Mouse (Mus musculus) left cerebral cortex, adult 2 months (tissue): Measurements from ENCODE around the gene Paqr5. TPM values are rescaled to one million over a fixed set of nuclear protein-coding genes. Genes with fewer than 3 reads are reported as not detected.
A peak's percentile ranks its signal among the peaks of the same experiment; 100 is the strongest.

Source experiments
- DNase-seq, 2 experiments: peaks; one replicate each; pipeline ENCODE4 v3.0.0; 2021 to 2022; ENCODE audit warnings: low spot score in 2 of 2, mixed read lengths in 1 of 2; ENCODE audit errors: extremely low spot score in 1 of 2
- H3K27ac ChIP-seq: fragments of 200-600 bp; 2 replicates; pipeline ENCODE4 v1.8.1; 2022
- H3K4me3 ChIP-seq: fragments of 200-600 bp; 2 replicates; pipeline ENCODE4 v1.8.1; 2022
- CTCF ChIP-seq: fragments of 200-600 bp; IDR thresholded peaks from 2 replicates; pipeline ENCODE4 v1.8.1; 2022; ENCODE audit warnings: antibody characterized with exemption, mild to moderate bottlenecking, moderate library complexity
- intact Hi-C: fragments of 180-260 bp; cut with DNase I; formaldehyde crosslinking; loops from one replicate; pipeline ENCODE4 v1.15.1; 2025
- long read RNA-seq, 2 experiments: library from polyadenylated mRNA; stranded (forward); transcript quantifications; one replicate each; pipeline ENCODE4 v2.0.0; 2021; ENCODE audit warnings: borderline mapping rate in 2 of 2
- total RNA-seq, 2 experiments: library from RNA; stranded (reverse); gene quantifications; 2 replicates each; pipeline ENCODE4 v1.2.3; 2021

Gene Paqr5
- 1 to 10 TPM; 3.6 to 4.1 TPM for total RNA-seq
- long read RNA-seq, experiment 1, partial matches to known transcripts, result 5 of 12 reads
- long read RNA-seq, experiment 1, other reads (novel, unspliced or antisense), result 3 of 12 reads
- long read RNA-seq, experiment 2, partial matches to known transcripts, result 2 of 4 reads
- long read RNA-seq, experiment 2, other reads (novel, unspliced or antisense), result 1 of 4 reads

DNA sequence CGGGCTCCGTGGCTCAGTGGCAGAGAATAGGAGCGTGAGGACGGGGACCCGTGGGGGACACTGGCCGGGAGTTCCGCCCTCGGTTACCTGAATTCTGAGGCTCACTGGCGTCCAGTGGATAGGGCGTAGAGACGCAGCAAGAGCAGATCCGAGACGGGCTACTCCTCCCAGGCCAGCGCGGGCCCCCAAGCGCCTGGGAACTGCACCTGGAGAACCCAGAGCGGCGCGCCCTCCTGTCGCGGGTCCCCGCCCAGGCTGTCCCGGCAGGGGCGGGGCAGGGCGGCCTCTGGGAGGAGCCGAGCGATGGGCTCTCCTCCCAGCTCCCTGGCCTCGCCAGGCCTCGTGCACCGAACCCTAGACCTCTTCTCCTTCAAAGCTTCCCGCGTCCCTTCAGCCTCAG, at the start of gene Paqr5:
Gene Paqr5 (minus strand): TSS at position 257 of the 400 bp plus-strand sequence.
- no peak for TF ChIP-seq CTCF
- intact Hi-C loops, result no loop called here
- peak within 1 kb of the TSS; percentile 58 for H3K27ac ChIP-seq

DNA sequence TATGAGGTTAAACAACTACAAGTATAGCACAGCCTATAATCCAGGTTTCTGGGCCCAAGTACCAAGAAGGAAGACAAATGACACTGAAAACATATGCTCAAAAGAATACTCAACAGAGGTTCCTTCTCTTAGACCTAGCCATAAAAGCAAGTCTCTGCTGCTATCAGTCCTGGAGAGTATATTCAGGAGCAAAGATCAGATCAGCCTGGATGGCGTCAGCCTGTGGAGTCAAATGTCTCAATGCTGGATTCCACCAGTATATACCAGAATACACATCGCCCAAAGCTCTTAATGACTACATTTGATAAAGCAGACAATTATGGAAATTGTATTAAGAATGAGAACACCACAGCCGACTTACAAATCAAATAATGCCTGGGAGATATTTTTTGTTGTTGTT, 35.6 kb upstream of the Paqr5 start:
- Histone ChIP-seq H3K27ac (no peak overlapping the region), H3K4me3 (no peak overlapping the region)
- DNase-seq, result no peak
- intact Hi-C loops, result no loop called here
- no peak for TF ChIP-seq CTCF

More for the DNA sequence above, at the start of gene Paqr5:
- no peak for DNase-seq
- H3K4me3 ChIP-seq, result peak within 1 kb of the TSS; percentile 34

DNA sequence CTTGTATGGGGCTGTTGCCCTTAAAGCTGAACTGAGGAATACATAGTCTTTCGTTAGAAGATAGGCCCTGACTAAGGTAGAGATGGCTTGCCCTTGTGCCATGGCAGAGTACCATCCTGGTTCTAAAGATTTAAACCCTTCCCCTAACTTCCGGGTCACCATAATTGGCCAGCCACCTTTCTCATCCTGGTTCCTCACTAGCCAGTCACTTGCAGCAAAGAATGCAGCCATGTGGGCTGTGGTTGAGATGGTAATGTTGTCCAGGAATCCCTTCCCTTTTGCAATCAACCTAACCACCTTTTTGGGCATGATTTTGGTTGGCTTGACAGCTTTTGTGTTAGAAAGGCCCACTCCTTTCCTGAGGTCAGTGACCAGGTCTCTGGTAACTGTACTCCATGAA, 33.8 kb upstream of the Paqr5 start:
- no peak for TF ChIP-seq CTCF
- intact Hi-C loops, result no loop called here
- DNase-seq, result no peak
- Histone ChIP-seq H3K4me3 (no peak overlapping the region), H3K27ac (no peak overlapping the region)

- no peak for TF ChIP-seq CTCF
- DNase-seq, result no peak
- intact Hi-C loops, result no loop called here
- no peak overlapping the region for H3K27ac ChIP-seq
- H3K4me3 ChIP-seq, result no peak overlapping the region
Observed at GRCm38 (mm10) chr9:62059941-62060340, 33.3 kb upstream of the Paqr5 start.

DNA sequence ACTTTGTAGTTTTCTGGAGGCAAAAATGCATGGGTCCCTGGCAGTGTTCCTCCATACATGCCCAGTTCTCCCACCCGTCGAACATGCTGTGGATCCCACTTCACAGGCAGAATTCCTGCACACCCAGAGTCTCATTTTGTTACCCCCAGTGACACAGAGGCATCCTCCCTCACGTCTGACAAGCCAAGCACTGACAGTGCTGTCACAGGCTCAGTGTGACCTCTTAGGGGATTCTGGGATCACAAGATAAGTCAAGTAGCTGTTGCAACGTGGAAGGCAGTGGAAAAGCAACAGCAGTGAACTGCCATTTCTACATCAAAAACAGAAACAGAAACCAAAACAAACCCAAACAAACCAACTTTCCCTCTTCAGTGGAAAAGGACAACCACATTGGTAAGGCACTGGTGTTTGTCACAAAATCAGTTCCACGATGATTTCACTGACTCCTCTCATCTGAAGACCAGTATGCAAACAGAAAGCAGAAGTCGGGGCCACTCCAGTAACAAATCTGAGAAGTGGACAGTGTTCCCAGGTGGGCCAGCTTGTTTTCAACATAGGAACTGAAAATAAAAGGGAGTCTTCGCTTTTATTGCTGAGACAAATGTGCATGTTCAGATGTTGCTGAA, 31.3 kb upstream of the Paqr5 start:
- intact Hi-C loops, result no loop called here
- no peak overlapping the region for H3K4me3 ChIP-seq
- no peak for TF ChIP-seq CTCF
- no peak overlapping the region for H3K27ac ChIP-seq
- DNase-seq, result no peak

GRCm38 (mm10) chr9:62056206-62056605, 29.6 kb upstream of the Paqr5 start:
- intact Hi-C loops, result no loop called here
- no peak overlapping the region for H3K4me3 ChIP-seq
- DNase-seq, result no peak
- H3K27ac ChIP-seq, result no peak overlapping the region
- TF ChIP-seq CTCF, result no peak

GRCm38 (mm10) chr9:62050801-62051200, 24.1 kb upstream of the Paqr5 start:
- intact Hi-C loops, result no loop called here

DNA sequence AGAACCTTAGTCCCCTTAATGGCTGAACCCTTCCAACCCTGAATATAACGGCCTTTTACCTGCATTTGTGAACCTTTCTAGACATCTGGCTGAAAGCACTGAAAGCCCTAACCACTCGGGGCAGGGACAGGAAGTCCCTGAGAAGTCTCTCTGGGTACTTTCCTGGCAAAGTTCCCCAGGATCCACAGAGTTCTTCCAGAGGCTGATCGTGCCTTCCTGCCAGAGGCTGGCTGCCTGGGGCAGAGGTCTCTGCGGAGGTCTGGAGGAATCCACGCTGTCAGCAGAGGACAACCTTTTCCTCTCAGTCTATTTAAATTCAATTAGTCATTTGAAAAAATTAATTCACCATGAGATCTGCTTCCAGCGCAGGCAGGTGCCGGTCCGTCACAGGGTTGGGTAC, 22.5 kb upstream of the Paqr5 start:
- no peak overlapping the region for H3K27ac ChIP-seq
- TF ChIP-seq CTCF, result no peak
- H3K4me3 ChIP-seq, result no peak overlapping the region
- intact Hi-C loops, result loop anchor here (10.0 kb wide), 1 partner anchor 506 kb away; no protein-coding TSS in a partner anchor
- DNase-seq, result no peak

More at GRCm38 (mm10) chr9:62050801-62051200, 24.1 kb upstream of the Paqr5 start:
- peak; percentile 72 for TF ChIP-seq CTCF
- Histone ChIP-seq H3K4me3 (no peak overlapping the region), H3K27ac (no peak overlapping the region)
- DNase-seq, result no peak

DNA sequence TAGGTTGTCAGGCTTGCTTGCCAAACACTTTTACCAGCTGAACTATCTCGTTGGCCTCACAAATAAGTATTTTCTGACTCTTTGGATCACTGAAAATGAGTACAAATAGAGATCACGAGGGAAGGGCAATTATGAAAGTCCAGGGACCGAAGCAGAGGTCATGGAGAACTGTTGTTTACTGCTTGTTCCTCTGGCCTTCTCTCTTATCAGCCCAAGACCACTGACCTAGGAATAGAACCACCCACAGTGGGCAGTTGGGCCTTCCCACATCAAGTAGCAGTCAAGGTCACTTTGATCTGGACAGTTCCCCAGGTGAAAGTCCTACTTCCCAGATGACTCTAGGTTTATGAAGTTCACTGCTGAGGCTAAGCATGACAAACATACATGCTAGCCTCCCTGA, 15.5 kb upstream of the Paqr5 start:
- no peak for TF ChIP-seq CTCF
- no peak overlapping the region for H3K27ac ChIP-seq
- H3K4me3 ChIP-seq, result no peak overlapping the region
- DNase-seq, result no peak
- intact Hi-C loops, result loop anchor here (5.0 to 10.0 kb wide), 3 partner anchors 75 to 513 kb away; partner anchors contain the start of gene Glce

GRCm38 (mm10) chr9:62040008-62040608, 13.5 kb upstream of the Paqr5 start:
- H3K4me3 ChIP-seq, result 0 out of 2 replicates have a peak overlapping the region, but pooled peaks have one; percentile 9
- peak; percentile 88 for TF ChIP-seq CTCF
- no peak overlapping the region for H3K27ac ChIP-seq
- peak; percentile 88 to 91 for DNase-seq
- intact Hi-C loops, result loop anchor here (1.0 to 10.0 kb wide), 4 partner anchors 73 to 515 kb away; partner anchors contain the start of gene Glce

- intact Hi-C loops, result loop anchor here (5.0 kb wide), 1 partner anchor 96 kb away; no protein-coding TSS in a partner anchor
- DNase-seq, result no peak
- TF ChIP-seq CTCF, result no peak
Observed at GRCm38 (mm10) chr9:62035806-62036205, 9.2 kb upstream of the Paqr5 start.

GRCm38 (mm10) chr9:62032206-62032605, 5.5 kb upstream of the Paqr5 start:
- DNase-seq, result no peak
- intact Hi-C loops, result no loop called here
- TF ChIP-seq CTCF, result no peak
- Histone ChIP-seq H3K4me3 (no peak overlapping the region), H3K27ac (no peak overlapping the region)

More at GRCm38 (mm10) chr9:62035806-62036205, 9.2 kb upstream of the Paqr5 start:
- no peak overlapping the region for H3K4me3 ChIP-seq
- no peak overlapping the region for H3K27ac ChIP-seq
